Mouse (Mus musculus) bone marrow macrophage, adult 2 months (primary cell): Measurements from ENCODE around the gene 1700028K03Rik.

Experiments used
- CTCF ChIP-seq: IDR thresholded peaks from 2 replicates; pipeline ENCODE4 v1.5.1; 2012; ENCODE audit warnings: low read depth, mild to moderate bottlenecking, low read length, moderate library complexity
- POLR2A ChIP-seq: IDR thresholded peaks from 2 replicates; pipeline ENCODE4 v1.6.1; 2012; ENCODE audit warnings: mild to moderate bottlenecking, low read depth, low read length, borderline replicate concordance

DNA sequence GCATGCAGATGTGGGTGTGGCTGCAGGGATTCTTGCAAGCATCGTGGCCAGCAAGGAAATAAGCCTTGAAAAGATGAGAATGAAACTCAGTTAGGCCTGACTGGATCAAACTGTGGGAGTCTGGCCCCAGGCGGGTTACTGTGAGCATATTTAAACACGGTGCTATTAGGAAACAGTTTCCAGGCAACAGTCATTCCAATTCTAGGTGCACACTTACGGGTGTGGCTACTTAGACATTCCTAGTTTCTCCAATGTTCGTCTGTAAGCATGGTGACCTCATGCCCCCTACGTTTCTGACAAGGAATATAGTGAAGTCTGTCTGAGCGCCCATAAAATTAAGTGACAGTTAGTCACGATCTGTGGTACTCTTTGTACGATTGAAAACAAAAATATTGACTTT lies 43.5 kb upstream of the 1700028K03Rik start:
- no peak for TF ChIP-seq CTCF
- no peak for TF ChIP-seq POLR2A
